Mouse (Mus musculus) duodenum, adult 2 months (tissue): ENCODE results near the gene Ccdc130. TPM values are rescaled to one million over a fixed set of nuclear protein-coding genes. Genes with fewer than 3 reads are reported as not detected.

Experiments used
- polyA plus RNA-seq: library from polyadenylated mRNA; depleted of rRNA; stranded (reverse); fragments of >200 nt; gene quantifications from 2 replicates; pipeline ENCODE4 v1.2.3, GENCODE M21; 2012; ENCODE audit warnings: low replicate concordance; rRNA removed

Ccdc130 gene
- polyA plus RNA-seq: 14.6 and 19.5 TPM in 2 replicates

GRCm38 (mm10) chr8:84269950-84270773, at the start of gene Ccdc130:
Ccdc130 (minus strand) TSS chr8:84270380.

DNA sequence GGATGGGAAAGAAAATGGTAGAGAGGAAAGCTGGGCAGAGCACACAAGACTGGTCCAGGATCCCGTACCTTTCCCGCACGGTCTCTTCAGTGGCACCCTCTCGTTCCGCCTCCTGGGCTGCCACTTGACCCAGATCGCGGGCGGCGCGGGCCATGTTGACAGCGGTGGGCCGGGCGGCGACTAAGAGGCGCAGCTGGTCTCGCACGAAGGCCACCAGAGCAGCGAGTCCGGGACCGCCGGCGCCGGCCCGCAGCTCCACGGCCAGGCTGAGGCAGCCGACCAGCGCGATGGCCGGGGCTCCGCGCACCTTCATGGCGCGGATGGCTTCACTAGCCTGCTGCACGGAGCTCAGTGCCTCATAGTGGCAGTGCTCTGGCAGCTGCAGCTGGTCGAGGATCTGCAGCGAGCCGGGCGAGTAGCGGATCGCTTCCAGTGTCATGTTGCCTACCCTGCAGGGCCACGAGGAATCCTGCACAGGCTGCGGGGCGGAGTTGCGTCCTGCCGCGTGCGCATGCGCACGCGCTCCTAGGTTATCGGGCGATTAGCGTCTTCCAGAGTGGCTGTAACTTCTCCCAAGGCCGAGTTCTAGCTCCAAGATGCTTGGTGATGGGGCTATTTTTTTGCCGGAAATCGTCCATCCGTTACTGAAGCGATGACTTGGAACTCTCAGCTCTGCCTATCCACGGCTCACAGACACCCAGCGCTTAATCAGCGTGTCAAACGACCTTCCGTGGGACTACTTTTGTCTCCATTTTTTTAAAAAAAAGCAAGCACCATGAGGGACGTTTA, 13.2 kb downstream of the Ccdc130 start, which contains the start of gene Mri1:
Gene Mri1 (minus strand): TSS at position 505 of the 789 bp plus-strand sequence.

GRCm38 (mm10) chr8:84249257-84250170, 20.7 kb downstream of the Ccdc130 start, which contains the start of gene D8Ertd738e:
D8Ertd738e (minus strand) TSS chr8:84249719.

GRCm38 (mm10) chr8:84236998-84237473, 33.1 kb downstream of the Ccdc130 start, which contains the start of gene Zswim4:
Zswim4 (minus strand) TSS chr8:84237055.

Other genes with a start within 250 kb of the Ccdc130 start
- gene Palm3, start 248.9 kb downstream of the Ccdc130 start, polyA plus RNA-seq: 0.05 and 0.19 TPM in 2 replicates
- 2.7 and 2.9 TPM in 2 replicates for gene Il27ra, start 227.8 kb downstream of the Ccdc130 start, polyA plus RNA-seq
- gene Rln3, start 225.4 kb downstream of the Ccdc130 start, polyA plus RNA-seq: 0.33 and 0.85 TPM in 2 replicates
- gene Gm10643, start 205.2 kb downstream of the Ccdc130 start, polyA plus RNA-seq: 0.11 and 0.47 TPM in 2 replicates
- gene Rfx1, start 203.5 kb downstream of the Ccdc130 start, polyA plus RNA-seq: 28.4 and 32.1 TPM in 2 replicates
- gene Dcaf15, start 165.6 kb downstream of the Ccdc130 start, polyA plus RNA-seq: 74.8 and 118 TPM in 2 replicates
- gene Podnl1, start 144.4 kb downstream of the Ccdc130 start, polyA plus RNA-seq: 4.5 and 9.4 TPM in 2 replicates
- gene Cc2d1a, start 122.4 kb downstream of the Ccdc130 start, polyA plus RNA-seq: 35.5 and 51.7 TPM in 2 replicates
- 0.12 and 0.16 TPM in 2 replicates for gene 4930432K21Rik, start 122.4 kb downstream of the Ccdc130 start, polyA plus RNA-seq
- gene Nanos3, start 85.2 kb downstream of the Ccdc130 start, polyA plus RNA-seq: 0.63 TPM in 1 of 2 replicates, not detected in the other
- gene Zswim4, start 33.3 kb downstream of the Ccdc130 start, polyA plus RNA-seq: 12.3 and 16.6 TPM in 2 replicates
- gene D8Ertd738e, start 20.7 kb downstream of the Ccdc130 start, polyA plus RNA-seq: 61.8 and 96.3 TPM in 2 replicates
- 88.7 and 124 TPM in 2 replicates for gene Mri1, start 13.1 kb downstream of the Ccdc130 start, polyA plus RNA-seq
- gene Cacna1a, start 118.1 kb upstream of the Ccdc130 start, polyA plus RNA-seq: 17.7 and 32.7 TPM in 2 replicates